Mouse (Mus musculus) adrenal gland, postnatal 4 days (tissue): ENCODE results near the gene Elovl5. TPM values are rescaled to one million over a fixed set of nuclear protein-coding genes. Genes with fewer than 3 reads are reported as not detected.

Experiments used
- DNase-seq, 2 experiments: peaks; one replicate each; pipeline ENCODE4 v3.0.0; 2021 to 2022; ENCODE audit warnings: low spot score in 2 of 2, mixed read lengths in 2 of 2
- total RNA-seq, 2 experiments: library from RNA; stranded (reverse); gene quantifications; 2 replicates each; pipeline ENCODE4 v1.2.3; 2021

Elovl5 gene
- total RNA-seq, 2 experiments from 2014 or later: 226 to 250 TPM

- DNase-seq: no peak
Measured at GRCm38 (mm10) chr9:78032930-78033329, 115.8 kb downstream of the Elovl5 start.

Other genes starting within 250 kb of the Elovl5 start
- 10 to 100 TPM; 45.1 to 45.5 TPM for gene Gclc, start 162.8 kb upstream of the Elovl5 start, total RNA-seq
- gene Gcm1, start 134.6 kb downstream of the Elovl5 start, total RNA-seq: not detected
- 10 to 100 TPM; 64.9 to 66.5 TPM for gene Fbxo9, start 191.7 kb downstream of the Elovl5 start, total RNA-seq
- 10 to 100 TPM; 35.6 to 36.1 TPM for gene Ick, start 191.8 kb downstream of the Elovl5 start, total RNA-seq